Mouse (Mus musculus): ENCODE results near the gene 6030445D17Rik.

The 6030445D17Rik gene

DNA sequence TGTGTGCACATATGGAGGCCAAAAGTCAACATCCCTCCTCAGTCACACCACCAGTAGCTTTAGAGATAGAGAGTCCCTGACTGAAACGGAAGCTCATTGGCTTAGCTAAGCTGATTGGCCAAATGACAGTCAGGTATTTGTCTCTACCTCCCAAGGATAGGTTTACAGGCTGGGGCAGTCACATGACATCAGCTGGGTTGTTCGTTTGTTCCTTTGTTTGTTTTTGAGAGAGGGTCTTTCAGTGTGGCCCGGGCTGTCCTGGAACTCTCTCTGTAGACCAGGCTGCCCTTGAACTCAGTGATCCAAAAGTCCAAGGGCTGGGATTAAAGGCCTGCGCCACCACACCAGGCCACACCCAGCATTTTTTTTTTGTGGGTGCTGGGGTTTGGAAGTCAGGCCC, 844 bp upstream of the 6030445D17Rik start:
- DNase-seq: peak; percentile 25

DNA sequence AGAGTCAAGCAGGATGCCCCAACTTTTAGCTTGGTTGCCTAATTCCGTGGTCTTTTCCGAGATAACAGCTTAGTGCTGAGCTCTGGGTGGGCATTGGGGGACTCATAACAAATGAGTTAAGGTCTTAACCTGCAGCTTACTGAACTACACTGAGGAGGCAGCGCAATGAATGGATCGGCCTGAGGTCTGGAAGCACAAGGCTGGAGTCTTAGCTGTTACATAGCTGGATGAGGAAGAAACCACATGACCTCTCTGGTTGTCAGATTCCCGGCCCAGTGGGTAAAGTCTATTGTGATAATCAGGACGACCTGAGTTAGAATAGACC, 327 bp upstream of the 6030445D17Rik start:
- no peak for DNase-seq

DNA sequence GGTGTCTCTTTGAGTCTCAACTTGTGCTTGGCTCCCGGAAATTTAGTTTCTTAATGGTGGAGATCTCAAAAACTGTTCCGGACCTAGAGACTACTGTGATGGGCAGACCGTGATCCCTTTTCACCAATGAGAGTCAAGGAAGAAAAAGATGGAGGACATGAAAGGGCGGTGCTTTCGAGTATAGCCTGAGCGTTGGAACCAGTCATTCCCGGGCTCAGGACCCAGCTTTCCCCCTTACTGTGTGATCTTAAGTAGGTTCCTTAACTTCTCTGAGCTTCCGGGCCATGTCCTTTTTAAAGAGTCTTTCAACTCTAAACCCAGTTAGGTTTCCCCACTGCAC, 759 bp downstream of the 6030445D17Rik start:
- peak; percentile 47 for DNase-seq

DNA sequence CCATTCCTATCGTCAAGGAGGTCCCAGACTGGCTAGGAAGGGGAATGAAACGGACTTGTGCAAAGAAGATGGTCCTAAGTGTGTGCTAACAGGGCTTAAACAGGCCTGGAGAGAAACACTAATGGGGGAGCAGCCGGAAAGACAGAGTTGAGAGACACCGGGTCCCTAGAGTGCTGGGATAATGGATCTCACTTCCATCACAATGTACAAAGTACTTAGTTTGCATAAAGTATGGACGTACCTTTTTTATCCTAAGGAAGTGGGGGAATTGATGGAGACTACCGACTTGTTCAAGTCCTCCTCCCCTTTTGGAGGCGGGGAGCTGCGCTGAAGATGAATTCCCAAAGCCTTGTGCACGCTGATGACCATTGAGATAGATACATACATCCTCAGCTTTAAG, 1.4 kb downstream of the 6030445D17Rik start:
- DNase-seq: peak; percentile 33

DNA sequence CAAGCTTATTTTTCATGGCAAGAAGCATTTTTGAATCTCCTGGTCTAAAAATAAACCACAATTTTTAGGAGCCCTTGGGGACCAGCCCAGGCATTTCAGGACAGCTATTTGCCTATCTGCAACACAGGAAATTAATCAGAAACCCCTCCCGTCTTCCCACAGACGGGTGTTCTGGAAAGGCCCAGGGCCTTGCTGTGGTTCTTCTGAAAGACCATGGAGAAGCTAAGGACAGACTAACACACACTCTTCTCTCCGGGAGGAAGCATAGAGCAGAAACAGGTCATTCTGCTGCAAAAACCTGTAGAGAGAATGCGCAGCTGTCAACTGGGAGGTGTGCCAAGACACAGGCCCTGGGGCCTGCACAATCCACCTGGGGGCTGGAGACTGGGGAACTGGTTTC, 4.2 kb downstream of the 6030445D17Rik start:
- DNase-seq: peak; percentile 87

DNA sequence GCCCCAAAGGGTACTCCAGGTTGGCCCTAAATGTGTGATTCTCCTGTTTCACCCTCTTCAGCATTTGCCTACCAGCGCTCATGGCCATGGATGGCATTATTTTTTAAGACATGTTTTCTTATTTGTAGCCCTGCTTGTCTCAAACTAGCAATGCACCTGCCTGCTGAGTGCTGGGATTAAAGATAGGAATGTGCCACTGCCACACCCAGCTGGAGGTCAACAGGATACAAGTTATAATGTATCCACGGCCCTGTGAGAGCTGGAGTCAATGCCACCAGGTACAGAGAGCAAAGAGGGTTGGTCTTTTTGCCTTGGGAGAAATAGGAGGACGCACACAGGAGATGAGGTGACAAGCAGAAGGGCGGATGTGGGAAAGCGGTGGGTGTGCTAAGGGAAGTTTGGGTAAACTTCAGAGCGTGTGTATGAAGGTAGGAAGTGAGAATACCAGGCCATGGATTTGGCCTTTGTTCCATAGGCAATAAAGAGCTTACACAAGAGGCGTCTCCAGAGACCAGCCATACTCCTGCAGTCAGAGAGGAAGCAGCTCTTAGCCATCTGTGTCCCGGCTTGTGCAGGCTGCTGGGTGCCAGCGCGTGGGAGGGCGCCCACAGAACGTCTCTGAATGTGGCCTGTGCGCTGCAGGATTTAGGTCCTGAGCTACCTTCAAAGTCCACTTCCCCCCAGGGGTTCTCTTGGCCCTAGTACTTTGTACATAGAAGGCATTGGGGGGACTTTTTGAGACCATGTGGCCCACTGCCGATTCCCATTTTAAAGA, 6.7 kb downstream of the 6030445D17Rik start:
- DNase-seq: peak; percentile 80

DNA sequence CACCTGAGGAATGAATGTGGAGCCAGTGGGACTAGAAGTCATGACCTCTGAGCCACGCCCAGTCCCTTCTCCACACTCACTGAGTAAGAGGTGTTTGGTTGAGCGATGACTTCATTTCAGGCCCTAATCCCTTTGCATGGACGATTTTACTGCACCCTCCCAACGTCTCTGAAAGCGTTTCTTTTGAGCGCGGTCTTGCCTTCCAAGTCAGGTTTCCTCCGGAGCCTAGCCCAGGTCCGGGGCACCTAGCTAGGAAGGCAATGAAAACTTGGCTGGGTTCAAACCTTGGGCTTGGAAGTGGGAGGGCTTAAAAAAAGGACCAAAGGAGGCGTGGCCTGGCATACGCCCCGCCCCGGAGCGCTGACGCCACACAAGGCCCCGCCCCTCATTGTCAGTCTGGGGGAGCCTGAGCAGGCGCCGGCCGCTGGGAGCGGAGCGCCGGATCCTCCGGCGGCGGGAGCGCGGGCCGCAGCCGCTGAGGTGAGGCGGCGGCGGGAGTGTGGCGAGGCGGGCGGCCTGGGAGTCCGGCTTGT, 7.4 kb downstream of the 6030445D17Rik start, which contains the start of gene Luzp1:
Gene Luzp1, plus strand, starts transcription at position 391 of the 533 bp plus-strand sequence.
- peak; percentile 96 for DNase-seq

DNA sequence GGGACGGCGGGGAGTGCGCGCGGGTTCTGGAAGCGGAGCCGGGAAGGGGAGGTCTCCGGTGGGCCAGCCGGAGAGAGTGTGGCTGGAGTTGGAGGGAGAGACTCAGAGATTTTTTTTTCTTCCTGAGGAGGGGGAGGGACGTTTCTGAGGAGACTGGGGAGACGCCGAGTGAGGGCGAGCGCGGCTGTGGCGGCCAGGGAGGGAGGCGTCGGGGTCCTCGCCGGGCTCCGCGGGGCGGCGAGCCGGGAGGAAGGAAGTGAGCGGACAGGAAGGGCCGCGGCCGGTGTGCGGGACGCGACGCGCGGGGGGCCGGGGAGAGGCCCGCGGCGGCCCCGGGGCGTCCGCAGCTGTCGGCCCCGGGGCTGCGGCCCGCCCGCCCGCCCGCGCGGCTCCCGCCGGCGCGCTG, 7.9 kb downstream of the 6030445D17Rik start:
- DNase-seq: no peak

DNA sequence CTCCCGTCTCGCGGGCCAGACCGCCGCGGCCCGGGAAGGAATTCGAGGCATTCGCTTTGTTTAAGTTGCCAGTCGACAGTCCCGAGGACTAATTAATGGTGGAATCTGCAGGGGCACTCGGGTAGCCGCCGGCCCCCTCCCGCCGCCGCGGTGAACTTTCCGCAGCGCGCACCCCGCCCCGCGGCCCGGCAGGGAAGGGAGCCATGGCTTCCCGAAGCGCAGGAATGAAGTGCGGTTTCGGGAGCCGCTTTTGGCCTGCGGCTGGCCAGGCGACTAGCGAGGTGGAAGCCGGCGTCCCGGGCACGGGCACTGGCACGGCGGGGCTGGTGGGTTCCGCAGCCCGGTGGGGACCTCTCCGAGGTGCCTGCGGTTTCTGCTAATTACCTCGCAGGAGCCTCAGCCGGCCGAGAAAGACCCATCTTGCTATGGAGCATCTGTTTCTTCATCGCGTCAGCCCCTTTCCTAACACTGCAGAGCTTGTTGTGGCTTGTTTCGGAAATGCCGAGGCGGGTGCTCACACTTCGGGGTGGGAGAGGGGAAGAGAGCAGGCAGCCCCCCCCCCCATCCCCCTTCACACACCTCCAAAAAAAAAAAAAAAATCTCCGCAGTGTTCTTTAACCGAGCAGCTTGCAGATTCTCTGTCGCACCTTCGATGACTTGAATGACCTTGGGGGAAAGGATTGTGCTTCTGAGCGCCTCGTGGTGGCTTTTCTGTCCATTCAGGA, 8.5 kb downstream of the 6030445D17Rik start:
- peak; percentile 58 for DNase-seq

DNA sequence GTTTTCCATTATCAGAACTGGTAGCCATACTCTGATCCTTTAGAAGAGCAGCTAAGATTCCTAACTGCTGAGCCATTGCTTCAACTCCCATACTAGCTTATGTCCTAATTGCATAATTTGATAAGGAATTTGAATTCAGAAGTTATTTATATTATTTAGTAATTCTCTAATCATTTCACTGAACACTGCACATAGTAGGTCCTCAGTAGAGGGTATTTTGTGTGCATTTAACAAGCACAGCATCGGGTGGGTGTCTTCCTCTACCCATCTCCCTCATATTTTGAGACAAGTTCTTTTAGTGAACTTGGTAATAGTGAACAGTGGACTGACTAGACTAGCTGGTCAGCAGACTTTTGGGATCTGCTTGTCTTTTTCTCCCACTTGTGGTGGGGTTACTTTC, 14.6 kb downstream of the 6030445D17Rik start:
- no peak for DNase-seq

DNA sequence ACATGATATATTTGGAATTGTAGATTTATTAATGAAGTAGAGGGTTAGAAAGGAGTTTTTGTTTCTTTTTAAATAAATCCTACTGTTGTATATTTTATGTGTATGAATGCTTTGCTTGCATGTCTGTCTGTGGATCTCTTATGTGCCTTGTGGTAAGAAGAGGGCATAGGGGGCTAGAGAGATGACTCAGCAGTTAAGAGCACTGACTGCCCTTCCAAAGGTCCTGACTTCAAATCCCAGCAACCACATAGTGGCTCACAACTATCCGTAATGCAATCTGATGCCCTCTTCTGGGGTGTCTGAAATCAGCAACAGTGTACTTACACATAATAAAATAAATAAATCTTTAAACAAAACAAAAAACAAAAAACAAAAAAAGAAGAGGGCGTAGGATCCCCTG, 24.5 kb downstream of the 6030445D17Rik start:
- DNase-seq: no peak

DNA sequence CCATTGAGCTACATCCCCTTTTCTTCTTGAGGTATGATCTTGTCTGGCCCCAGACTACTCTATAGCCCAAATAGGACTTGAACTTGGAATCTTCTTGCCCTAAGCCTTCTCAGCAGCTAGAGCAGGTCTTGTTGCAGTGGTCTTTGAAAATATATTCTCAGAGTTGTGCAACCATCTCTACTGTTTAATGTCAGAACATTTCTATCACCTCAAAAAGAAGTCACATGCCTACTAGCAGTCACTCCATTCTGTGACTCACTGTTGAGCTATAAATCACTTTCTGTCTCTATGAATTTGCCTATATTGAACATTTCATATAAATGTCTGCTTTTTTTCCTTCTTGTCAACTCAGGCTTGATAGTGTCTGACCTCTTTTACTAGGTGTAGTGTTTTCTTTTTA, 33.9 kb downstream of the 6030445D17Rik start:
- no peak for DNase-seq

DNA sequence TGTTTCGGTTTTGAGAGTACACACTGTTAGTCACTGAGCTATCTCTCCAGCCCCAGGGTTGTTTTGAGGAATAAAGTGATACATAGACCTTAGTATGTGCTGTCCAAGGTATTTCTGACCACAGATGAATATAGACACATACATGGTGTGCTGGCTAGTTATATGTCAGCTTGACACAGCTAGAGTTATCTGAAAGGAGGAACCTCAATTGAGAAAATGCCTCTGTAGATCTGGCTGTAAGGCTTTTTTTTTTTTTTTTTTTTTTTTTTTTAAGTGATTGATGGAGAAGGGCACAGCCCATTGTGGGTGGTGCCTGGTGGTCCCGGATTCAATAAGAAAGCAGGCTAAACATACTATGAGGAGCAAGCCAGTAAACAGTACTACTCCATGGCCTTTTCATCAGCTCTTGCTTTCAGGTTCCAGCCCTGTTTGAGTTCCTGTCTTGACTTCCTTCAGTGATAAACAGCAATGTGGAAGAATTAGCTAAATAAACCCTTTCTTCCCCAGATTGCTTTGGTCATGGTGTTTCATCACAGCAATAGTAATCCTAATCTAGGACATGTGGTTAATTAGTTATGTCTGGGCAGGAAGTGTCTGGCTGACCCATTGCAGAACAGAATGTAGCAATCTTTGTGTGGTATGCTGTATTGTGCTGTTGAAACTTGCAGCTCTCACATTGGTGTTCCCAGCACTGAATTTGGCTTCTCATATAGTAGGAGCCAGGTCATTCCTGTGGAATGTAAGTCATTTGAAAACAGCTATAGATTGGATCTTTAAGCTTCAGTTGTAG, 43.6 kb downstream of the 6030445D17Rik start:
- DNase-seq: no peak

DNA sequence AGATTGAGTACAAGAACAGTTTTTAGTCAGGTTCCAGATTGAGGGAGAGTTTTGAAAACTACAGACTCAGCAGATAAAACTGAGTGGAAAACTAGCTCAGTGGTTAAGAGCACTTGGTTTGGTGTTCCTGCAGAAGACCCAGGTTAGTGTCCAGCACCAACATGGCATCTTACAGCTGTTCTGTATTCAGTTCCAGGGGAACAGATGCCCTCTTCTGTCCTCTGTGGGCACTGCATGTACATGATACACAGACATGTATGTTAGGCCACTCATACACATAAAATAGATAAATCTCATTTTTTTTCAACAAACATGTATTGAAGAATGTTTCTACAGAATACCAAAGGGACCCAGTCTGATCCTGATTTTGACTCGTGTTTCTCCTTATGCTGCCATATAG, 47.8 kb downstream of the 6030445D17Rik start:
- DNase-seq: no peak

DNA sequence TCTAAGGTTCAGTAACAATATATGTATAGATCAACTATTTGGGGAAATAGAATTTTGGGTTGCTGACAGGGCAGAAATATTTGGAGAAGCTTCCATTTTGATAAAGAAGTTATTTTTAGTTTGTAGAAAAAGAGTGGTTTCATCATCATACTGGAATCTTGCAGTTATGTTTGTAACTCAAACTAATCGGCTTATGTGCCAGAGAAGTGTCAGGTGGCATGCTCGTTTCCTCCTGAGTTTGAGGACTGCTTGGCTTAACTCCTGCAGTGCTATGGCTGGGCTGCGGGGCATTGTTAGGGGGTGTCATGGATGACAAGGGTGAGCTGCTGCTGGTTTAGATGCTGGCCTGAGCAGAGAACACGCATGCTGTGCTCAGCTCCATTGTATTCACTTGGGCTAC, 49.7 kb downstream of the 6030445D17Rik start:
- no peak for DNase-seq

DNA sequence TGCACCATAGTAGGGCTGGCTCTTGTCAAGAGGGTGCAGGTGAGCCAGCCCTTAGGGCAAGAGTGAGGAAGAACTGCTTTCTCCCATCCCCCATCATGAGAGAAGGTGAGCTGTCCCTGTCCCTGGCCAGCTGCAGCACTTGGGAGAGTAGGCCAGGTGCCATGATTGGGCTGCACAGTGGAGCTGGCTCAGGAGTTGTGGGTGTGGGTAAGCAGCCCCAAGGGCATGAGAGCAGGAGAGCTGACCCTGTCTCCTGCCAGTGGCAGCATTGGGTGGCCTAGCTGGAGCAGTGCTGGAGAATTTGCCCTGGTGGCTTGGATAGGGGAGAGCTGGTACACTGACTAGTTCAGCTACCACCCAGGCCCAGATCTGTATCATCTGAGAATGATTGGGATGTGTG, 50.9 kb downstream of the 6030445D17Rik start:
- peak; percentile 13 for DNase-seq

Measured in cerebellum, adult 11-12 months (tissue).